Mouse (Mus musculus): Measurements from ENCODE around the gene Rtn4.

Rtn4 gene

GRCm38 (mm10) chr11:29766313-29766982 is 73.7 kb downstream of the Rtn4 start:
- DNase-seq = no peak

GRCm38 (mm10) chr11:29768523-29768922 is 75.8 kb downstream of the Rtn4 start:
- no peak for DNase-seq

GRCm38 (mm10) chr11:29770666-29771400 is 78.1 kb downstream of the Rtn4 start:
- no peak for DNase-seq

- no peak for DNase-seq
Observed at GRCm38 (mm10) chr11:29772279-29772678, 79.5 kb downstream of the Rtn4 start.

- DNase-seq = no peak
Observed at GRCm38 (mm10) chr11:29774296-29774695, 81.5 kb downstream of the Rtn4 start.

- no peak for DNase-seq
Observed at GRCm38 (mm10) chr11:29774760-29775159, 82.0 kb downstream of the Rtn4 start.

- no peak for DNase-seq
Observed at GRCm38 (mm10) chr11:29777964-29778363, 85.2 kb downstream of the Rtn4 start.

GRCm38 (mm10) chr11:29778936-29779335 is 86.2 kb downstream of the Rtn4 start:
- no peak for DNase-seq

- DNase-seq = no peak
Observed at GRCm38 (mm10) chr11:29779409-29780026, 86.8 kb downstream of the Rtn4 start.

- peak; percentile 8 for DNase-seq
Observed at GRCm38 (mm10) chr11:29786583-29787219, 94.0 kb downstream of the Rtn4 start.

GRCm38 (mm10) chr11:29787473-29787872 is 94.7 kb downstream of the Rtn4 start:
- no peak for DNase-seq

- no peak for DNase-seq
Observed at GRCm38 (mm10) chr11:29788499-29788898, 95.8 kb downstream of the Rtn4 start.

GRCm38 (mm10) chr11:29788921-29789638 is 96.3 kb downstream of the Rtn4 start:
- no peak for DNase-seq

- no peak for DNase-seq
Observed at GRCm38 (mm10) chr11:29790796-29791195, 98.0 kb downstream of the Rtn4 start.

Data from kidney, adult 9 months (tissue).